Mouse (Mus musculus) kidney, postnatal 10 days (tissue): ENCODE measurements around the gene Gm9887.

ENCODE experiments used
- DNase-seq: peaks from one replicate; pipeline ENCODE4 v3.0.0; 2021; ENCODE audit warnings: mixed read lengths

Gene Gm9887

DNA sequence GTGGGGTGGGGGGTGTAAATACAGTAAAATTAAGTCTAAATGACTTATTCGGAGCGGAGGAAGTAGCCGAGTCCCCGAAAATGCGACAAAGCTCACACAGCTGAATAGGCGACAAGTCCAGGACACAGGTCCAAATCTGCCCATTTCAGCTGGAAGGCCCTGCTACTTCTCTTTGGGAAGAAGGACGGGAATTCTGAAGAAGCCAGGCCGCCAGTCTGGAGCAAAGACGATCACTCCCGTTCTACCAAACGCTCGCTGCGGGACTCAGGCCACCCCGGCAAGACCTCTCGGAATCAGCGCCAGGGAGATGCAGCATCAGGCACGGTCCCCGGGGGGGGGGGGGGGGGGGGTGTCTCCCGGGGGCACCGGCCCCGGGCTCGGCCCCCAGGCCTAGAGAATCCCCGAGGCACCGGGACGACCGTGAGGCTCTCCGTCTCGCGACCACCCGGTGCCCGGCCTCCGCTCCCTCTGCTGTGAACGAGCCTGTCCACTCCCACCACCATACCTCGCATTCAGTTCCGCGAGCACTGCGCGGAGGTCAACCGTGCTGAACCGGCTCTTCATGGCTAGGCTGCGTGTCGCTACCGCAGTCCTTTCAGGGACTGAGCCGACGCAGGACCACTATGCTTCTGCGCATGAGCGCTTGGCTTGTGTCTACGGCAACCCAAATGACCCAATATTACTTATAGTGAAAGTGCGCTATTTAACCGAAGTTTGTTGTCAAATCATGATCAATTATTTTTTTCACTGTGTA, 15.5 kb downstream of the Gm9887 start, which contains the start of gene Nemf:
Gene Nemf (minus strand): TSS at position 620 of the 754 bp plus-strand sequence.
- peak; percentile 90 for DNase-seq

DNA sequence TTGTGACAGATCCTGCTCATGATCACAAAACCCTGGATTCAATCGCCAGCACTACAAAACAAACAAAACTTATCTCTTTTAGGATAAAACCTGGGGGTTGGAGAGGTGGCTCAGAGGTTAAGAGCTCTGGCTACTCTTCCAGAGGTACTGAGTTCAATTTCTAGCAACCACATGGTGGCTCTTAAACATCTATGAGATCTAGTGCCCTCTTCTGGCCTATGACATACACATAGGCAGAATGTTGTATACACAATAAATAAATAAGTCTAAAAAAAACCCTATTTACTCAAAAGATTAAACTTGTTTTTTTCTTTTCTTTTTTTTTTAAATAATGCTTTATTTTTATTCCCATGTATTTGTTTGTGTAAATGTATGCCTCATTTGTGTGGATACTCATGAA, 20.6 kb downstream of the Gm9887 start:
- no peak for DNase-seq

DNA sequence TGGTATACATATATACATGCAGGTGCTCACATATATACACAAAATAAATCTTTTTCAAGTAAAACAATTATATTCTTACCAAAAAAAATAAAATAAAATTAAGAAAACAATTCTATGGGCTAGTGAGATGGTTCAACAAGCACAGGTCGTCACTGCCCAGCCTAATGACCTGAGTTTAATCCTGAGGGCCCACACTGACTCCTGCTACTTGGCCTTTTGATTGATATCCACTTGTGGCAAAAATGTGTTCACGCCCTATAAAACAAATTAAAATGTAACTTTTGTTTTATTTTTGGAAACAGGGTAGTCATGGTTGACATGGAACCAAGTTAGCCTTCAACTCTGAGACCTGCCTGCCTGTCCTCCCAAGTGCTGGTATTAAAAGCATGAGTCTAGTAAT, 22.3 kb downstream of the Gm9887 start:
- DNase-seq, result no peak

DNA sequence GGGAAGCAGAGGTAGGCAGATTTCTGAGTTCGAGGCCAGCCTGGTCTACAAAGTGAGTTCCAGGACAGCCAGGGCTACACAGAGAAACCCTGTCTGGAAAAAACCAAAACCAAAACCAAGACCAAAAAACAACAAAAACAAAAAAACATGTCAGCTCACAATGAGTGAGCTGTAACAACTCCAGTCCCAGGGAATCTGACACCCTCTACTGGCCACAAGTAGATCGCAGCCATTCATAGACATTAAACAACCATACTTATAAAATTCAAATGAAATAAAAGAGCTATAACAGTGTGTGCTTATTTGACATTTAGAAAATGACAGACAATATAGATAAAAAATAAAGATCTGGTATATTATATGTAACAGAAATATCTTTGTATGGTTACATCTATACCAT, 38.7 kb downstream of the Gm9887 start:
- peak; percentile 48 for DNase-seq

DNA sequence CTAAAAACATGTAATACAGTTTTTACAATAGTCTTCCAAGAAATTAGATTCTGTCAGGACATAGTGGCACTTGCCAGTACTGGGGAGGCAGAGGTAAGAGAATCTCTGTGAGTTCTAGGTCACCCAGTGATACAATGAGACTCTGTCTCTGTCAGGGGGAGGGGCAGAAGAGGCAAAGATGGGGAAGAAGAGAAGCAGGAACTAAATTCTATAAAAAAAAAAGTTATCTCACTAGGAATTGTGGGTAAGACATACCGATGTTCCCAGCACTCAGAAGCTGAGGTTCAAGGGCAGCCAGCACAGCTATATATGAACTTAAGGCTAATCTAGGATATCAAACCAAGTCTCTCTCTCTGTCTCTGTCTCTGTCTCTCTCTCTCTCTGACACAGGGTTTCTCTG, 40.1 kb downstream of the Gm9887 start:
- DNase-seq, result no peak

DNA sequence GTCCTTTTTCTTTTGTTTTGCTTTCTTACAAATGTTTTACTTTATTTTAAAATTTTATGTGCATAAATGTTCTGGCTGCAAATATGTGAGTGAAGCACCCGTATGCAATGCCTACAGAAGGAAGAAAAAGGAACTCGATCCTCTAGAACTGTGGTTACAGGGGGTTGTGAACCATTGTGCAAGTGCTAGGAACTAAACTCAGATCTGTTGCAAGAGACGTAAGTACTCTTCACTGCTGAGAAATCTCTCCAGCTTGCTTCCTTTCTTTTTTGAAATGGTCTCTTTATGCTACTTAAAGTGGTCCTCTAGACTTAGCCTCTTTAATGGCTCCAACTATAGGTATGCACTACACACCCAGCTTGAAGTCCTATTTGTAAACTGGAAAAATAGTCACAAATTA, 41.1 kb downstream of the Gm9887 start:
- no peak for DNase-seq
